Mouse (Mus musculus): ENCODE data around the gene Rcc1l.

DNA sequence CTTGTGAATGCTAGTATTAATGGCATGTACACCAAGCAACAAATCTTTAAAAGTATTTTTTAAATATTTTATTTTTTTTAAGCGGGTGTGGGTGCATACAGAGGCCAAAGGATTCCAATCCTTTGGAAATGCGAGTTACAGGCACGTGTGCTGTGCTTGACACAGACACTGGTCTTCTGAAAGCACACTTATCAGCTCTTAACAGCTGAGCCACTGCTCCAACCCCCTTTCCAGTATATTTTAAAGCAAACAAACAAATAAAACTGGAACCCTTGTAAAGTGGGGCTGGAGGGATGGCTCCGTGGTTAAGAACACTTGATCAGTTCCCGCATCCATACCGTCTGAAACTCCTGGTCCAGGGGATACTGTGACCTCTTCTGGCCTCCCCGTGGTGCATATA is 6.6 kb upstream of the Rcc1l start:
- TF ChIP-seq EP300 (IDR thresholded peaks at IDR 0.05): no peak
- TF ChIP-seq CTCF (IDR thresholded peaks at IDR 0.05): no peak
